Mouse (Mus musculus) hematopoietic stem cell, adult 5-6 weeks (primary cell): ENCODE results near the gene Ifi35. TPM values are rescaled to one million over a fixed set of nuclear protein-coding genes. Genes with fewer than 3 reads are reported as not detected.
"Not testable (repeated sequence)": the region's sequence is repeated elsewhere in the genome, so short reads cannot be mapped to it uniquely, and the experiment has no call there.

Experiments used
- ATAC-seq, 2 experiments: fragments of 125-278 bp in 1 of 2; replicated peaks in 1 of 2; 2 replicates each; pipeline ENCODE4 v1.8.0; 2016 to 2017; ENCODE audit warnings: inconsistent platforms in 2 of 2, mild to moderate bottlenecking in 2 of 2, moderate number of reproducible peaks in 2 of 2, low read depth in 1 of 2, moderate TSS enrichment in 1 of 2; ENCODE audit not compliant: low FRiP score in 2 of 2, poor library complexity in 2 of 2, severe bottlenecking in 2 of 2, insufficient read depth in 1 of 2, low TSS enrichment in 1 of 2
- total RNA-seq: library from RNA; stranded (forward); fragments of 172-1452, 232-1000 nt; gene quantifications from 2 replicates; pipeline ENCODE4 v1.2.3, GENCODE M21; 2017

Ifi35 gene
- total RNA-seq, 1 experiment from 2014 or later, result 37.2 TPM

- peak; percentile 1 to 18; a peak in 2 of 4 replicates for ATAC-seq
These were observed 16.2 kb downstream of the Ifi35 start, which contains the start of gene Rnd2 for GRCm38 (mm10) chr11:101464211-101465100. Gene Rnd2, plus strand, starts transcription at chr11:101464999.

GRCm38 (mm10) chr11:101465101-101465868 is 17.1 kb downstream of the Ifi35 start:
- ATAC-seq, result peak; percentile 18 to 44; a peak in 3 of 4 replicates

GRCm38 (mm10) chr11:101465869-101466551 is 17.8 kb downstream of the Ifi35 start, which contains the start of gene Vat1:
Gene Vat1, minus strand, starts transcription at chr11:101466230.
- ATAC-seq, result peak; percentile 6 to 25; a peak in 1 of 4 replicates

GRCm38 (mm10) chr11:101466552-101466950 is 18.3 kb downstream of the Ifi35 start:
- not testable (repeated sequence) for ATAC-seq

GRCm38 (mm10) chr11:101467477-101468262 is 19.5 kb downstream of the Ifi35 start:
- peak; percentile 17 to 19; a peak in 2 of 4 replicates for ATAC-seq

GRCm38 (mm10) chr11:101468263-101468688 is 20.1 kb downstream of the Ifi35 start:
- no peak for ATAC-seq

GRCm38 (mm10) chr11:101468731-101469130 is 20.5 kb downstream of the Ifi35 start:
- no peak for ATAC-seq

- no peak for ATAC-seq
These were observed 20.9 kb downstream of the Ifi35 start for GRCm38 (mm10) chr11:101469155-101469554.

GRCm38 (mm10) chr11:101470206-101470605 is 22.0 kb downstream of the Ifi35 start:
- no peak for ATAC-seq

- ATAC-seq, result no peak
These were observed 23.7 kb downstream of the Ifi35 start for GRCm38 (mm10) chr11:101471926-101472325.

- ATAC-seq, result no peak
These were observed 24.1 kb downstream of the Ifi35 start for GRCm38 (mm10) chr11:101472336-101472735.

- ATAC-seq, result not testable (repeated sequence)
These were observed 25.5 kb downstream of the Ifi35 start for GRCm38 (mm10) chr11:101473686-101474085.

GRCm38 (mm10) chr11:101474298-101474697 is 26.1 kb downstream of the Ifi35 start:
- ATAC-seq, result no peak

- ATAC-seq, result not testable (repeated sequence)
These were observed 28.2 kb downstream of the Ifi35 start for GRCm38 (mm10) chr11:101476361-101476760.

GRCm38 (mm10) chr11:101477194-101477551 is 29.0 kb downstream of the Ifi35 start:
- no peak for ATAC-seq

- ATAC-seq, result no peak
These were observed 29.5 kb downstream of the Ifi35 start for GRCm38 (mm10) chr11:101477552-101478211.
